Mouse (Mus musculus): ENCODE data around the gene Tnfrsf12a. TPM values are rescaled to one million over a fixed set of nuclear protein-coding genes. Genes with fewer than 3 reads are reported as not detected.
A peak's percentile ranks its signal among the peaks of the same experiment; 100 is the strongest.

Gene Tnfrsf12a
- polyA plus RNA-seq, 1 experiment from 2014 or later: 3.2 TPM

DNA sequence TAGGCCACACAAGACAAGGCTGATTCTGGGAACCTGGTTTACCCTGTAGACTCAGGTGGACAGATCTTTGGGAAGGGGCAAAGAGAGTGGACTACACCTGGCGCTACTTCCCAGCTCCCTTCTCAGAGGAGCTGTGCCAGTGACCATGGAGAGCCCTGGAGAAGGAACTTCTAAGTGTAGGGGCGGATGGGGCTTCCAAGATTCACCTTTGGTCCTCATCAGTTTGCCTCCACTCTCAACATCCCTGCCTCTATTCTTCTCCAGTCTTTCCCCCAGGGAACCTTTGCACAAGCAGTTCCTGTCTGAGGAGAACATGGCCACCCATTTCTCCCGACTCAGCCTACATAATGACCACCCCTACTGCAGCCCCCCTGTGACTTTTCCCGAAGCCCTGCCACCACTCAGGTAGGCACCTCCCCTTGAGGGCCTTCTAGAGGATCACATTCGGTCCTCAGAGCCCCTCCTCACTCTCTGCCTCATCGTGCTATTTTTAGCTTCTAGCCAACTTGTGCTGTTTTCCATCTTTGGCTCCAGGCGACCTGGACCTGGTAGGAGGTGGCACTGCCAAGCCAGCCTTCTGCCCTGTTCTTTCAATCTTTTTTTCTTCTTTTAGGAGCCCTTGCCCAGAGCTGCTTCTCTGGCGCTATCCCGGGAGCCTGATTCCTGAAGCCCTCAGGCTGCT, 2.9 kb downstream of the Tnfrsf12a start:
- Histone ChIP-seq H3K36me3 (ENCODE audit: inconsistent target) (peaks cover 5% of the 10 kb centered on the region), H3K79me2 (ENCODE audit: inconsistent target) (peaks cover 18% of the 10 kb centered on the region; the same call in 1 of the 2 replicates), H3K4me3 (ENCODE audit: inconsistent target) (peak overlapping the region; percentile 82), H3K27ac (peak overlapping the region; percentile 81)
- 60% methylated on average over 9 of the region's 9 CpGs for WGBS (ENCODE audit: missing documents)

GRCm38 (mm10) chr17:23673424-23674073, 3.7 kb downstream of the Tnfrsf12a start, which contains the start of the genes Hcfc1r1 and Thoc6:
TSS of gene Hcfc1r1 (plus strand) at chr17:23673596.
TSS of gene Thoc6 (minus strand) at chr17:23673882.
- peaks cover 18% of the 10 kb centered on the region; the same call in 1 of the 2 replicates for H3K79me2 ChIP-seq (ENCODE audit: inconsistent target)
- peak within 1 kb of the TSS; percentile 81 for H3K27ac ChIP-seq
- under 1% methylated on average over 43 of the region's 45 CpGs for WGBS (ENCODE audit: missing documents)
- H3K4me3 ChIP-seq (ENCODE audit: inconsistent target): peak within 1 kb of the TSS; percentile 82
- peaks cover 14% of the 10 kb centered on the region for H3K36me3 ChIP-seq (ENCODE audit: inconsistent target)

DNA sequence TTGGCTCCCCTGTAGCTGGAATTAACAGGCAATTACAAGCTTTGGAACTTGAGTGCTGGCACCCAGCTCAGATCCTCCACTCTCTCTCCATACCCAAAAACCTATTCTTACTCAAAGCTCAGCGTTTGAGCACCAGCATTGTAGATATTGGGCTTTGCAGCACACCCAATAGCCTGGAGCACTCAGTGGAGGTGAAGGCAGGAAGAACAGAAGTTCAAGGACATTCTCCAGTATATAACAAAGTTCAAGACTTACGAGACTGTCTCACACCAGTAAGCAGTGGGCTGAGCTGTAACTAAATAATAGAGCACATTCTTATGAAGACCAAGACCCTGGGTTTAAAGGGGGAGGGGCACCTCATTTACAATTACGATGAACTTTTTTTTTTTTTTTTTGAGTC, 4.5 kb downstream of the Tnfrsf12a start:
- Histone ChIP-seq H3K36me3 (ENCODE audit: inconsistent target) (peaks cover 22% of the 10 kb centered on the region), H3K27ac (no peak overlapping the region), H3K4me3 (ENCODE audit: inconsistent target) (peak overlapping the region; percentile 82), H3K79me2 (ENCODE audit: inconsistent target) (peaks cover 18% of the 10 kb centered on the region; the same call in 1 of the 2 replicates)
- WGBS (ENCODE audit: missing documents): 60% methylated on average over 3 of the region's 3 CpGs

GRCm38 (mm10) chr17:23671519-23671918, 5.7 kb downstream of the Tnfrsf12a start:
- Histone ChIP-seq H3K79me2 (ENCODE audit: inconsistent target) (peaks cover 18% of the 10 kb centered on the region; the same call in 1 of the 2 replicates), H3K36me3 (ENCODE audit: inconsistent target) (peaks cover 30% of the 10 kb centered on the region), H3K4me3 (ENCODE audit: inconsistent target) (no peak overlapping the region), H3K27ac (no peak overlapping the region)
- 97% methylated on average over 3 of the region's 3 CpGs for WGBS (ENCODE audit: missing documents)

GRCm38 (mm10) chr17:23670516-23671074, 6.7 kb downstream of the Tnfrsf12a start:
- no peak overlapping the region for H3K27ac ChIP-seq
- 83% methylated on average over 7 of the region's 7 CpGs for WGBS (ENCODE audit: missing documents)
- H3K4me3 ChIP-seq (ENCODE audit: inconsistent target): no peak overlapping the region
- H3K79me2 ChIP-seq (ENCODE audit: inconsistent target): peaks cover 18% of the 10 kb centered on the region; the same call in 1 of the 2 replicates
- peaks cover 30% of the 10 kb centered on the region for H3K36me3 ChIP-seq (ENCODE audit: inconsistent target)

DNA sequence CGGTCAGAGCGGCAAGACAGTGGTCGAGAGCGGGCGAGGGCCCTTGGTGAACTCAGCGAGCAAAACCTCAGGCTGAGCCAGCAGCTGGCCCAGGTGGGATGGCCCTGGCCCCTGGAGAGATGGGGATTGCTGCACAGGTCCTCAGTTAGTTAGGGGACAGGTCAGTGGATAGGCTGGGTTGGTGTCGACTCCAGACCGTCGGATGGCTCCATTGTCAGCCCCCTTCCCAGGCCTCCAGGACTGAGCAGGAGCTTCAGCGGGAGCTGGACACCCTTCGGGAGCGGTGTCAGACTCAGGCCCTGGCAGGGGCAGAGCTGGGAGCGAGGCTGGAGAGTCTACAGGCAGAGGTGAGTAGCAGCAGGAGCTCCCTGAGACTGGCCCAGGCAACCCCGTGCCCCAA, 11.8 kb downstream of the Tnfrsf12a start:
- Histone ChIP-seq H3K4me3 (ENCODE audit: inconsistent target) (no peak overlapping the region), H3K27ac (no peak overlapping the region), H3K36me3 (ENCODE audit: inconsistent target) (peaks cover 30% of the 10 kb centered on the region), H3K79me2 (ENCODE audit: inconsistent target) (no peaks in the 10 kb centered on the region)
- 98% methylated on average over 14 of the region's 14 CpGs for WGBS (ENCODE audit: missing documents)

- Histone ChIP-seq H3K27ac (no peak overlapping the region), H3K79me2 (ENCODE audit: inconsistent target) (no peaks in the 10 kb centered on the region), H3K4me3 (ENCODE audit: inconsistent target) (no peak overlapping the region), H3K36me3 (ENCODE audit: inconsistent target) (peaks cover 26% of the 10 kb centered on the region)
- WGBS (ENCODE audit: missing documents): 38% methylated on average over 5 of the region's 5 CpGs
These were observed 12.7 kb downstream of the Tnfrsf12a start for GRCm38 (mm10) chr17:23664556-23665021.

GRCm38 (mm10) chr17:23661526-23661925, 15.7 kb downstream of the Tnfrsf12a start:
- Histone ChIP-seq H3K27ac (no peak overlapping the region), H3K79me2 (ENCODE audit: inconsistent target) (no peaks in the 10 kb centered on the region), H3K36me3 (ENCODE audit: inconsistent target) (no peaks in the 10 kb centered on the region), H3K4me3 (ENCODE audit: inconsistent target) (no peak overlapping the region)
- WGBS (ENCODE audit: missing documents): 8% methylated on average over 9 of the region's 9 CpGs

DNA sequence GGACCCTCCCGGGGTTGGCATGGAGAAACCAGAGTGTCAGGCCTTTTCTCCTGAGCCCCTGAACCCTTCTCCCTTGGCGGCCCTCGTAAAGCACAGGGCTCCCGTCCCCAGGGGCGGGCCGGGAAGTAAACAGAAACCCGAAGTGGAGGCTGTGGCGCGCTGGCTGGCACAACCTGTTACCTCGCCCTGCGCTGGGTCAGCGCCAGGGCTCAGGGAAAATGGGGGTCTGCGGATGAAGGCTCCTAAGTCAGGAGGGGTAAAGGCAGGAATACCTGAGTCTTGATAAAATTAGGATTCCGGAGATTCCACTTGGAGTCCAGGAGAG, 16.4 kb downstream of the Tnfrsf12a start:
- Histone ChIP-seq H3K79me2 (ENCODE audit: inconsistent target) (no peaks in the 10 kb centered on the region), H3K27ac (no peak overlapping the region), H3K36me3 (ENCODE audit: inconsistent target) (no peaks in the 10 kb centered on the region), H3K4me3 (ENCODE audit: inconsistent target) (no peak overlapping the region)
- 4% methylated on average over 14 of the region's 14 CpGs for WGBS (ENCODE audit: missing documents)

- Histone ChIP-seq H3K4me3 (ENCODE audit: inconsistent target) (no peak within 1 kb of the TSS), H3K27ac (no peak within 1 kb of the TSS), H3K79me2 (ENCODE audit: inconsistent target) (no peaks in the 10 kb centered on the region), H3K36me3 (ENCODE audit: inconsistent target) (no peaks in the 10 kb centered on the region)
- 5% methylated on average over 27 of the region's 27 CpGs for WGBS (ENCODE audit: missing documents)
These were observed 17.0 kb downstream of the Tnfrsf12a start, which contains the start of gene Bicdl2 for GRCm38 (mm10) chr17:23660117-23660875. TSS of gene Bicdl2 (plus strand) at chr17:23660506.

GRCm38 (mm10) chr17:23658450-23658849, 18.8 kb downstream of the Tnfrsf12a start:
- Histone ChIP-seq H3K4me3 (ENCODE audit: inconsistent target) (no peak overlapping the region), H3K36me3 (ENCODE audit: inconsistent target) (no peaks in the 10 kb centered on the region), H3K79me2 (ENCODE audit: inconsistent target) (no peaks in the 10 kb centered on the region), H3K27ac (no peak overlapping the region)
- 68% methylated on average over 2 of the region's 3 CpGs for WGBS (ENCODE audit: missing documents)

DNA sequence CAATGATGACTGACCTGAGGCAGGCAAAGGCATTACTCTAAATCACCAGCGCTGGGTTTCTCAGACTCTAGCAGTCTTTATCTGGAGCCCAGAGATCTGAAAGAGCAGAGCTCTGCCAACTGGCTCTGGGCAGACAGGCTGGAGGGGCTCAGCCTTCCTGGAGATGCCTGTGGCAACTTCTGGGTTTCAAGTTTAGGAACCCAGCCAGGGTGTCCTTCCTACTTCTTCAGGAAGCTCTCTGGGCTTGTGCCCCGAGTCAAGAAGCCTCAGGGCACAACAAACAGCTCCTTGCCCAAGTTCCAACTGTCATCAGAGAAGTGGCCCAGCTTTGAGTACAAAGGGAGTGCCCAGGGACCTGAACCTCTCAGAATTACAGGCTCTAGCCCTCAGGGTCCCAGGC, 22.9 kb downstream of the Tnfrsf12a start:
- no peak overlapping the region for H3K4me3 ChIP-seq (ENCODE audit: inconsistent target)
- no peaks in the 10 kb centered on the region for H3K36me3 ChIP-seq (ENCODE audit: inconsistent target)
- 11% methylated on average over 2 of the region's 2 CpGs for WGBS (ENCODE audit: missing documents)
- H3K27ac ChIP-seq: no peak overlapping the region
- no peaks in the 10 kb centered on the region for H3K79me2 ChIP-seq (ENCODE audit: inconsistent target)

- WGBS (ENCODE audit: missing documents): 34% methylated on average over 6 of the region's 6 CpGs
- Histone ChIP-seq H3K27ac (no peak overlapping the region), H3K4me3 (ENCODE audit: inconsistent target) (no peak overlapping the region), H3K36me3 (ENCODE audit: inconsistent target) (no peaks in the 10 kb centered on the region), H3K79me2 (ENCODE audit: inconsistent target) (no peaks in the 10 kb centered on the region)
These were observed 23.3 kb downstream of the Tnfrsf12a start for GRCm38 (mm10) chr17:23654001-23654400.

DNA sequence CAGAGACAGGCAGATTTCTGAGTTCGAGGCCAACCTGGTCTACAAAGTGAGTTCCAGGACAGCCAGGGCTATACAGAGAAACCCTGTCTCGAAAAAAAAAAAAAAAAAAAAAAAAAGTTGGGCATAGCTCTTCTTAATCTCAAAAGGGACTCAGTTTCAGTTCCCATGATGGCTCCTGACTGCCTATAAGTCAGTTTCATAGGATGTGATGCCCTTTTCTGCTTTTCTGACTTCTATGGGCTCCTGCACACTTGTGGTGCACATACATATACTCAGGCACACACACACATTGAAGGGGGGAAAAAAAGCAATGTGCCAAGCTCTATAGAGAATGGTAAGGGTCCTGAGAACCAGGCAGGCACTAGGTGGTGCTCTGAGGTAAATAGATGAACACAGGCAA, 23.9 kb downstream of the Tnfrsf12a start:
- no peak overlapping the region for H3K27ac ChIP-seq
- no peaks in the 10 kb centered on the region for H3K79me2 ChIP-seq (ENCODE audit: inconsistent target)
- WGBS (ENCODE audit: missing documents): no CpG with 5 or more reads among the region's 2 CpGs
- H3K36me3 ChIP-seq (ENCODE audit: inconsistent target): no peaks in the 10 kb centered on the region
- no peak overlapping the region for H3K4me3 ChIP-seq (ENCODE audit: inconsistent target)
